Mouse (Mus musculus) adrenal gland (tissue): ENCODE measurements around the gene Pfdn5.

ENCODE experiments used
- intact Hi-C: fragments of 180-260 bp; cut with DNase I; formaldehyde crosslinking; loops from one replicate; pipeline ENCODE4 v1.15.1; 2025
- long read RNA-seq, 2 experiments: library from polyadenylated mRNA; unstranded; transcript quantifications; one replicate each; pipeline ENCODE4 v2.0.0; 2020; ENCODE audit warnings: borderline replicate concordance in 1 of 2; ENCODE audit not compliant: insufficient replicate concordance in 1 of 2

The Pfdn5 gene
- long read RNA-seq, experiment 1, transcript Pfdn5-204 (5 exons, 374 nt) = minor isoform, 9 of 439 reads
- long read RNA-seq, experiment 1, transcript Pfdn5-205 (6 exons, 1,062 nt) = major isoform, 412 of 439 reads
- long read RNA-seq, experiment 1, partial matches to known transcripts = 9 of 439 reads
- long read RNA-seq, experiment 1, other reads (novel, unspliced or antisense) = 5 of 439 reads
- long read RNA-seq, experiment 2, transcript Pfdn5-205 (6 exons, 1,062 nt) = major isoform, 433 of 470 reads
- long read RNA-seq, experiment 2, transcript Pfdn5-204 (5 exons, 374 nt) = minor isoform, 14 of 470 reads
- long read RNA-seq, experiment 2, transcript Pfdn5-206 (5 exons, 827 nt) = minor isoform, 5 of 470 reads
- long read RNA-seq, experiment 2, partial matches to known transcripts = 10 of 470 reads
- long read RNA-seq, experiment 2, other reads (novel, unspliced or antisense) = 5 of 470 reads

DNA sequence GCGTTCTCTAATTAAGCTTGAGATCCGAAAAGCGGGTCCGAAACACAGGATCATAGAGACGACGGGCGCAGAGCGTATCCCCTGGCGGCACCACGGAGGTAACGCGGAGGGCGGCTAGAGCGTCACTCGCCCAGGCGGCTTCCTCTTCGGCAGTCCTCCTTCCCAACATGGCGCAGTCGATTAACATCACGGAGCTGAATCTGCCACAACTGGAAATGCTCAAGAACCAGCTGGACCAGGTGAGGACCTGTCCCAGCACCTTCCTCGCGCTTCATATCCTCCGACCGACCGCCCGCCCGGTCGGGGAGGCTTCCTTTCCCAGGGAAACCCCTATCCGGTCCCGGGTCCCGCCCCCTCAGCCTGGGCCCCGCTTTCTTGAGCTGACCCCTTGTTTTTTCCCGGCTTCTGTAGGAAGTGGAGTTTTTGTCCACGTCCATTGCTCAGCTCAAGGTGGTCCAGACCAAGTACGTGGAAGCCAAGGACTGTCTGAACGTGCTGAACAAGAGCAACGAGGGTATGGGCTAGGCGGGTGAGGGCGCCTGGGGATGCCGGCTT lies at the start of gene Pfdn5:
Pfdn5 (plus strand) TSS at position 95 of the 555 bp plus-strand sequence.
- intact Hi-C loops = no loop called here

DNA sequence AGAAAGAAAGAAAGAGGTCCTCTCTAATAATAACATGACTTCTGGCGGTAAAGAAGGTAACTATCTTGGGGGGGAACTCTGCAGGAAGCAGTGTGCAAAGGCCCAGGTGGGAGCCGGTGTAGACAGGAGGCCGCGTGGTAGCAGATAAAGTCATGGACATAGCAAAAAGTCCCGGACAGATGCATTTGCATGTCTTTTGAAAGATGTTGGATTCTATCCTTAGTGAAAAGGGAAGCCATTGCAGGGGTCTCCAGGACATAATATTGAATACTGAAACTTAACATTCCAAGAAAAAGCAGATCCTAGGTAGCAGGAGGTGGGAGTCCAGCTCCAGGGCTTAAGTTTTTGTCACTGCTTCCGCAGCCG lies 47.2 kb upstream of the Pfdn5 start:
- intact Hi-C loops = loop anchor here (2.0 kb wide), 1 partner anchor 38 kb away; no protein-coding TSS in a partner anchor

DNA sequence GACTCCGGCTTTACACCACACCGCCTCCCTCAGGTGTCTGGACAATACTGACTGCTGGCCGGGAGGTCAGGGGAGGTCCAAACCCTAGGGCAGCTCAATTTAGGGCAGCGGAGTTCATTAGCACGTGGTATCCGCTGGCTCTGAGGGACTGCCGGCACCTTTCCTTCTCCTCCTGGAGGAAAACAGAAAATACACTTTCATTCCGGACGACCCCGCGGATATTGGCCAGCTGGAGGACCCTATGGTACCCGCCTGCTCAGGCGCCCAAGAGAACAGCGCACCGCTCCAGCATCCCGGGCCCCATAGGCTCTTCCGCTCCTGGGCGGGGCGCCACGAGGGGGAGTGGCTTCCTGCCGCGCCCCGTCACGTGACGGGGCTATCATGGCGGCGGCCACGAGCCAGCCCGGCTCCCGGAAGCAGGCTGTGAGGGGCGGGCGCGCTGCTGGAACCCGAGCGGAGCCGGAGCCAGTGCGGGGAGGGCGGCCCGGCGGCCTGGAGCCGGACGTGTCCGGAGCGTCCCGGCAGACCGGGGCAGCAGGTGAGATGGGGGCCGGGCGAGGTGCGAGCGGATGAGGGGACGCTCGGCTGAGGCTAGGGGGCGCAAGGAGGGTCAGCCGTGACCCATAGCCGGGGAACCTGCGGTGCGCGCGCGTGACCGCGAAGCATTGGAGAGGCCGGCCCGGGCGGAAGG lies 46.7 kb upstream of the Pfdn5 start, which contains the start of gene Mfsd5:
Mfsd5 (plus strand) TSS at position 363 of the 691 bp plus-strand sequence.
- intact Hi-C loops = loop anchor here (2.0 kb wide), 1 partner anchor 38 kb away; no protein-coding TSS in a partner anchor

DNA sequence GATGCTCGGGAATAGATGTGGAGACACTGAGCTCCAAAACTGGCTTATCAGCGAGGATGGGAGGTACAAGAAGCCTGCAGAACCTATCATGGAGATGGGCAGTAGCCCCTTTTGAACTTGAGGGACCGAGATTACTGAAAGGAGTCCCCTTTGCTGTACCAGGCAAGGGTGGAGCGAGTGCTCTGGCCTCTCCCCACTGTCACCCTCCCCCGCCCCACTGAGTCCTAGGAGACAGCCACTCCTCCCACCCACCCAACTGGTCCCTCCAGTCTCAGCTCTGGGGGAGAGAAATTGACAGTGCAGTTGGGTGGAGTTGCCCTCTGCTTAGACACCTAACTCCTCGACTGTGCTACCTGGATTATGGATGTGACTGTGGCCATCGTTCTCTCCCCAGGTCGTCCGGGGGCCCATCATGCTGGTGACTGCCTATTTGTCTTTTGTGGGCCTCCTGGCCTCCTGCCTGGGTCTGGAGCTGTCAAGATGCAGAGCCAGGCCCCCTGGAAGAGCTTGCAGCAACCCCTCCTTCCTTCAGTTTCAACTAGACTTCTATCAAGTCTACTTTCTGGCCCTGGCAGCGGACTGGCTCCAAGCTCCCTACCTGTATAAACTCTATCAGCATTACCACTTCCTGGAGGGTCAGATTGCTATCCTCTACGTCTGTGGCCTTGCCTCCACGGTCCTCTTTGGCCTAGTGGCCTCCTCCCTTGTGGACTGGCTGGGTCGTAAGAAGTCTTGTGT lies 46.0 kb upstream of the Pfdn5 start:
- intact Hi-C loops = loop anchor here (2.0 kb wide), 1 partner anchor 39 kb away; no protein-coding TSS in a partner anchor

DNA sequence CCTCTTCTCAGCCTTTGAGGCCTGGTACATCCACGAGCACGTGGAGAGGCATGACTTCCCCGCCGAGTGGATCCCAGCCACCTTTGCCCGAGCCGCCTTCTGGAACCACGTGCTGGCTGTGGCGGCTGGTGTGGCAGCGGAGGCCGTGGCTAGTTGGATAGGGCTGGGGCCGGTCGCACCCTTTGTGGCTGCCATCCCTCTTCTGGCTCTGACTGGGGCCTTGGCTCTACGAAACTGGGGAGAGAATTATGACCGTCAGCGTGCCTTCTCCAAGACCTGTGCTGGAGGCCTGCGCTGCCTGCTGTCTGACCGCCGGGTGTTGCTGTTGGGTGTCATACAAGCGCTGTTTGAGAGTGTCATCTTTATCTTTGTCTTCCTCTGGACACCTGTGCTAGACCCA lies 45.3 kb upstream of the Pfdn5 start:
- intact Hi-C loops = no loop called here

DNA sequence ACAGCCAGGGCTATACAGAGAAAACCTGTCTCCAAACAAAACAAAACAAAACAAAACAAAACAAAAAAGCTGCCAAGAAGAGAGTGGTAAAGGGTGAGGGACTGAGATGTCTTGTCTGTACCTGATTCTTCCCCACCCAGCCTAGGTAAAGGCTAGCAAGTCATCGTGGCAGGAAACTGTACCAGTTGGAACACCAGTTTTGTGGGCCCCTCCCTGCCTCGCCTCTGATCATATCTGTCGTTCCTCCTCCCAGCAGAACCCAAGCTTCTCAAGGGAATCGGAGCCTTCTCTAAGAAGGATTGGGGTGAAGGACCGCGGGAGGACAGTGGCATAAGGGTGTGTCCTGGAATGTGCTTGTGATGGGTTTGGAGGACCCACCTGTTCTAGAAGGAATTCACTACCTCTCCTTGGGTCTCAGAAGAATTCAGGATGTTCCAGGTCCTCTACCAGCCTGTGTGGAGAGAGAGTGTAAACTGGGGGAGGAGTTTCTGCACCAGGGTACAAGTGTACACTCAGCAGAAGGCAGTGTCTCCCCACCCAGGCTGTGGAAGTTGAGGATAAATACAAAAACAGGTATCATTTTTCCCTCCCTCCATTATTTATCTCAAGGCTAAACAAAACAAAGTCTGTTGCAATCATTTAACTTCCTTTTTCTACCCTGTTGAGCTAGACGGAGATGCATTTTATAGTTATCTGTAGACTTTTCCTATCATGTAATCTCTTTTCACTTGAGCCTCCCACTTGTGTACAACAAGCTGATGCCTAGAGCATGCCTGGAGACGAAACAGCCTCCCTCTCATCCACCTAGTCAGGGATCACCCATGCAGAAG lies 43.2 kb upstream of the Pfdn5 start:
- intact Hi-C loops = no loop called here

DNA sequence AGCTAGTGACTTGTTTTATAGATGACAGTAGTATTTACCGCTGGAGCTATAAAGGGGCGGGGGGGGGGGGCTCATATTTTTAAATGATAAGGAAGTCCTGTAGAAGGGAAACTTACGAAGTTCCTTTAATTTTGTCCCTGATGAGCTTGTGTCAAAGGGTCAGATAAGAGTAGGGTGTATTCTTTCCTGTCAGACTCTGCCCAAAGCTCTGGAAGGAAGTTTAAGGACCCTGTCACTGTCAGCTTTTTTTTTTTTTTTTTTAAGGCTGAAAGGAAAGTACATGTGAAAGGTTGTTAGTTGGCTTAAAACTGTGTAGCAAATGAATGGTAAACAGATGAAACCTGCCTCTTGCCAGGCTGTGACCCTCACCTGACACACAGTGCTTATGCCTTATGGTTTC lies 42.3 kb upstream of the Pfdn5 start:
- intact Hi-C loops = no loop called here

DNA sequence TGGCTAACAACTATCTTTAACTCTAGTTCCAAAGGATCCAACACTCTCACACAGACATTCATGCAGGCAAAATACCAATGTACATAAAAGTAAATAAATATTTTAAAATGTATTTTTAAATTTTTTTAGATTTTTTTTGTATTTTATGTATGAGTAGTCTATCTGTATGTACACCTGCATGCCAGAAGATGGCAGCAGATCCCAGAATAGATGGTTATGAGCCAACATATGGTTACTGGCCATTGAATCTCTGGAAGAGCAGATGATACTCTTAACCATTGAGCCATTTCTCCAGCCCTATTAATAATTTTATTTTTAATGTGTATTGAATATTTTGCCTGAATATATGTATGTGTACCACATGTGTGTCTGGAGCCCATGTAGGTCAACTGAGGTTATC lies 38.5 kb upstream of the Pfdn5 start:
- intact Hi-C loops = loop anchor here (5.0 kb wide), 1 partner anchor 90 kb away; no protein-coding TSS in a partner anchor

DNA sequence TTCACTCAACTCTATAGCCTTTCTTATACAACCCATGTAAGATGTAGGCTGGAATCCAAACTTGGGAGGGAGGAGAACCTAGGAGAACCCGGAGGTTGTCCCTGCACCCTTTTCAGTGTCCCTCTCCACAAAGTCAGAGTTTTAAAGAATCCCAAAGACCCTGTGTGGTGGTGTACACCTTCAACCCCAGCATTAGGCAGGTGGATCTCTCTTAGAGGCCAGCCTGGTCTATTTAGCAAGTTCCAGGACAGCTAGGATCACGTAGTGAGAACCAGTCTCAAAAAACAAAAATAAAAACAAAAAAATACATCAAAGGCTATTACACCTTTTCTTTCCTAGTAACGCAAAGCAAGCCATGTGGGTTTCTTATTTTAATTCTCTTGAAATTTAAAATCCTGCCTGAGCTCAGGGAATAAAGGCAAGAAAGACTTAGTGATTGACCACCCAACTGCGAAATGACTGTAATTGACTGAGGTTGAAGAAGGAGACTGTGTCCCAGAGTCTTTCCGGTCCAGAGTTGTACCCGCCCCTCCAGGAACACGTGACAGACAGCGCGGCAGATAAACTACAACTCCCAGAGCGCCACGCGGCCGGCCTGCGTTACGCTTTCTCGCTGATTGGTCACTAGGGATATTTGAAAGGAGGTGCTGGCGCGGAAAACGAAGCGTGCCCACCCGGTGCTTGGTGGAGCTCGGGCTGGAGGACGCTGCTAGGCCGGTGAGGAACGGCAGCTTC lies 30.1 kb upstream of the Pfdn5 start, which contains the start of gene Espl1:
Espl1 (plus strand) TSS at position 634 of the 735 bp plus-strand sequence.
- intact Hi-C loops = no loop called here

DNA sequence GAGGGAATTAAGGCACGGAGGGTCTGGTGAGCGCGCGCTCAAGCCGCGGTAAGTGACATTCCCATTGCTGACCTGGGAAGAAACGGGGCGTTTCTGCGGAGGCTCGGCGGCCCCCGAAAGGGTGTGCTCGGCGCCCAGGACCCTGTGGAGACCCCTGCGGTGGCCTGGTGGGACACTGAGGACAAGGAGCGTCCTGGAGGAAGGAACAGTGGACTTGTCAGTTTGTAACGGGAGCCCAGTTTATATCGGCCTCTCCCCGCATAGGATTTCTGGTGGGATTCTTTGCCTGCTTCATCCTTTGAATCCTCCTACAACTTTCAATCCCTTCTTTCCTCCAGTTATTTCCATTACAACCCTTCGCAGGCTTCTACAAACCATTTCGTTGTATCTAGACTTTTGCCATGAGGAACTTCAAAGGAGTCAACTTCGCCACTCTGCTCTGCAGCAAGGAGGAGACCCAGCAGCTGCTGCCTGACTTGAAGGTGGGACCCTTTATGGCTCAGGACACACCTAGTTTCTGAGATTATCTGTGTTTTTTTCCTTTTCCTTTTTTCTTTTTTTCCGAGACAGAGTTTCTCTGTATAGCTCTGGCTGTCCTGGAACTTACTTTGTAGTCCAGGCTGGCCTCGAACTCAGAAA lies 29.4 kb upstream of the Pfdn5 start:
- intact Hi-C loops = no loop called here

DNA sequence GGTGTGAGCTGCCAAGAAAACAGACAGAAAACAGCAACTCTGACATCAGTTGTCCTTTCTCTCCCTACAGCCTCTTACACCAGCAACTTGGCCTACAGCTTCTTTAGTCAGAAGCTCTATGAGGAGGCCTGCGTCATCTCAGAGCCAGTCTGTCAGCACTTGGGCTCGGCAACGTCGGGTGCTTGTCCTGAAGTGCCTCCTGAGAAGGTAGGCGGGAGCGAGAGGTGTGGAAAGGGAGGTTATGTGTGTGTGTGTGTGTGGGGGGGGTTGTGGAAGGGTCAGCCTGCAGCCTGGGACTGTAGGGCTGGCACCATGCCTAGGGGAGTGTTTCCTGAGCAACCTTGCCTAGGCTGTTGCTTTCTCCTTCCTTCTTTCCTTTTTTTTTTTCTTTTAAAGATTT lies 23.4 kb upstream of the Pfdn5 start:
- intact Hi-C loops = no loop called here

DNA sequence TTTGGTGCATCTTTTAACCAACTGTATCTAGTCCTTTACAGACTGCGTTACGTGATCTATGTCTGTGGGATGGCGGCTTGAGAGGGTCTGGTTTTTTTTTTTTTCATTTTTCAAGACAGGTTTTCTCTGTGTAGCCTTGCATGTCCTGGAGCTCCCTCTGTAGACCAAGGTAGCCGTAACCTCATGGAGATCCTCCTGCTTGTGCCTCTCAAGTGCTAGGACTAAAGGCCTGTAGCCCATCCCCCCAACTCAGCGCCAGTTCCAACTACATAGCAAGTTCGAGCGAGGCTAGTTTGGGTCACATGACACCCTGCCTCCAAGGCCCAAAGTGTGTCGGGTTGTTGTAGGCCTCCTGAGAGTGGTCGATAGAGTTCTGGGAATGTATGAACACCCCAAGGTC lies 17.2 kb upstream of the Pfdn5 start:
- intact Hi-C loops = no loop called here

DNA sequence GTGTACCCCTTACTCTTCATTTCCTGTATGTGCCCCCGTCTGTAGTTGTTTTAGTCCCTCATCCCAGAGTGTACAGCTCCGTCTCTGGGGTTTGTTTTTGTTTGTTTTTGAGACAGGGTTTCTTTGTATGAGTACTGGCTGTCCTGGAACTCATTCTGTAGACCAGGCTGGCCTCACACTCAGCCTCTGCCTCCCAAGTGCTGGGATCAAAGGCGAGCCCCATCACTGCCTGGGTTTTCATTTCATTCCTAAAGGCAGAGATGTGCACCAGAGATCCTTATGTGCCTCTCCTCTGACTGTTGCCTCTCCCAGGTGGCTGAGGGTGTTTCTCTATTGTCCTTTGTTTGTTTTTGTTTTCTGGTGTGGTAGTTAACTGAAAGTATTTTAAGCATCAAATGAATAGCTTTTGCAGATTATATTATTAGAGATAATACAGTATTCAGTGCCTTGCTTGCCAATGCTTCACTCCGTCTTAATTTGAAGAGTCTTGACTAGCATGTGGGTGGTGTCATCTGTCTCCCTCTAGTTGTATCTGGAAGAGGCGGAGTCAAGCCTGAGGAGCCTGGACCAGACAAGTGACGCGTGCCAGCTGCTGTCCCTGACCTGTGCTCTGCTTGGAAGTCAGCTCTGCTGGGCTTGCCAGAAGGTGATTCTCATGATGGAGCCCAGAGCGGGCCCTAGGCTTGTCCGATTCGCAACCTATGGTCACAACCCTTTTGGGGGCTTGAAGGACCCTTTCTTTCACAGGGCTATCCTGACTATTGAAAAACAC lies 15.7 kb upstream of the Pfdn5 start:
- intact Hi-C loops = no loop called here

DNA sequence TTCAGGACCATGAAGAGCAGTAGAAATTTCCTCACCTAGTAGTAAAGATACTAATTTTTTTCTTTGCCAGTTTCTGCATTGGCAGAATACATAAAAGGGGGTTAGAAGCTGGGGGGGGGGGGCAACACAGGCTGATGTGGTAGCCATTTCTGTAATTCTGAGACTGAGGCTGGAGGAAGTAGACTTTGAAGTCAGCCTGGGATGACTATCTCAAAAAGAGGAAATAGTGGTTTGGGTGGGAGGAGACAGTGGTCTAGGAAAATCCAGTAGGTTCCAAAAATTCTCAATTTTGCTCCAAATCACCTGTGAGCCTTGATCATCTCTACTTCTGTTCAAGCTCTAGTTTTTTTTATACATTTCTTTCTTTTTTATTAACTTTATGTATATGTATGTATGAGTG lies 14.4 kb upstream of the Pfdn5 start:
- intact Hi-C loops = no loop called here

DNA sequence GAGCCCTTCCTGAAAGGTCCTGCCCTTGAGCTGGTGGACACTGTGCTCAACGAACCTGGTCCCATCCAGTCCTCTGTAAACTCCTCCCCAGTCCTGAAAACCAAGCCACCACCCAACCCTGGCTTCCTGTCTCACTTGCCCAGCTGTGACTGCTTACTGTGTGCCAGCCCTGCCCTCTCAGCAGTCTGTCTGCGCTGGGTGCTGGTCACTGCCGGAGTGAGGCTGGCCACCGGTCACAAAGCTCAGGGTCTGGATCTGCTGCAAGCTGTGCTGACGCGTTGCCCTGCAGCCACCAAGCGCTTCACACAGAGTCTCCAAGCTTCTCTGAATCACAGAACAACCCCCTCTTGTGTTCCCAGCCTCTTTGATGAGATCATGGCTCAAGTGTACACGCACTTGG lies 10.6 kb upstream of the Pfdn5 start:
- intact Hi-C loops = no loop called here

DNA sequence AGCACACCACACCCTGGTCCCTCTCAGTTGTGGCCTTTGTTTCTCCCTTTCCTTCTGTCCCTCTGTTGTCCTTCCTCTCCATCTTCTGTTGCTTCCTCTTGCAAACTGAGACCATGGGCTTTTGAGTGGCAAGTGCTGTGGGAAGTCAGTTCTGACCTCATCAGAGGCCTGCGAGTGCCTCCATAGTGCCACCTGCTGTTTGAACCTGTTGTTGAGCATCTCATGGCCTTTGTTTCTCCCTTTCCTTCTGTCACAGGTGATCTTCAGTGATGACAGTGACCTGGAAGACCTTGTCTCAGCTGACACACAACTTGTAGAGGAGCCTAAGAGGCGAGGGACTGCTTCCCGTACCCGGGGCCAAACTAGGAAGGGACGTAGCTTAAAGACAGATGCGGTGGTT lies 9.7 kb upstream of the Pfdn5 start:
- intact Hi-C loops = loop anchor here (1.0 to 2.0 kb wide), 2 partner anchors 27 to 77 kb away; no protein-coding TSS in a partner anchor

DNA sequence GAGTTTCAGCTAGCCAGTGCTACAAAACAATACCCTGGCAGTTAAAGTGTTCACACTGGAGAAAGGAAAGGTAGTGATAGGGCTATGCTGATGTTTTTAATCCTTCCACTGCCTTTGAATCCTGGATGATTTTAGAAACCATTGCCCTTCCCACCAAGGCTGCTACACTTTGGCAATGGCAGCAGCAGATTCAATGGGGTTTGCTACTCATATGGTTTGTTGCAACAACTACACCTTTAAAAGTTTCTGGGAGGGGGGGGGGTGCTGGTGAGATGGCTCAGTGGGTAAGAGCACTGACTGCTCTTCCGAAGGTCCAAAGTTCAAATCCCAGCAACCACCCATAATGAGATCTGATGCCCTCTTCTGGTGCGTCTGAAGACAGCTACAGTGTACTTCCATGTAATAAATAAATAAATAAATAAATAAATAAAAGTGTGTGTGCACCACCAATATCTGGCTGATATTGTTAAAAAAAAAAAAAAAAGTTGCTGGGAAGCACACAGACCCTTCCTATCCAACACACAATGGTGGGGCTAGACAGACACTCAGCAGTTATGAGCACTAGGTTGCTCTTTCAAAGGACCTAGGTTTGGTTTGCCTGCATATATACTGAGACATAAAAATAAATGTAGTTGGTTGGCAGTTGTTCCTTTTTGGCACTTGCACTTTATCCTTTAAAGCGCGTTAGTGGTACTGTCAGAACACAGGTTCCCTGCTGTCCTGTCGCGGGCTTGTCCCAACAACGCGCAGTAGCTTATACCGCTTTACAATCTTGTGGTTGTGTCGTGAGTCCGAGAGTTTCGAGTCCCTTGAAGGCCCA lies 1.1 kb upstream of the Pfdn5 start:
- intact Hi-C loops = no loop called here
